Mouse (Mus musculus) erythroid progenitor cell, adult 5-6 weeks (primary cell): Measurements from ENCODE around the gene Gm42878. TPM values are rescaled to one million over a fixed set of nuclear protein-coding genes. Genes with fewer than 3 reads are reported as not detected.
A peak's percentile ranks its signal among the peaks of the same experiment; 100 is the strongest.

Experiments used
- ATAC-seq: replicated peaks from 2 replicates; pipeline ENCODE4 v1.8.0; 2016; ENCODE audit warnings: moderate number of reproducible peaks, mild to moderate bottlenecking, moderate TSS enrichment, inconsistent platforms; ENCODE audit not compliant: poor library complexity, low FRiP score, severe bottlenecking
- total RNA-seq, 2 experiments: library from RNA; stranded (forward) in 1 of 2; stranded (reverse) in 1 of 2; fragments of 150-400 nt in 1 of 2; fragments of 186-747, 209-891 nt in 1 of 2; gene quantifications; 2 replicates each; pipeline versions ENCODE4 v1.2.3 to v1.2.4; 2015 to 2017; ENCODE audit warnings: low replicate concordance in 2 of 2

Gm42878 gene
- not detected in 2 replicates for total RNA-seq (2015; ENCODE audit: low replicate concordance)
- total RNA-seq (2017; ENCODE audit: low replicate concordance): 0.08 TPM in 1 of 2 replicates, not detected in the other

GRCm38 (mm10) chr5:121544910-121545792, at the start of gene Gm42878, which contains the start of gene Adam1a:
Gene Gm42878 (minus strand): TSS chr5:121545482.
Gene Adam1a (minus strand): TSS chr5:121545482.
- ATAC-seq: peak; percentile 44

GRCm38 (mm10) chr5:121594714-121595313, 49.5 kb upstream of the Gm42878 start:
- no peak for ATAC-seq

GRCm38 (mm10) chr5:121593451-121594401, 48.4 kb upstream of the Gm42878 start, which contains the start of gene Aldh2:
Gene Aldh2 (minus strand): TSS chr5:121593824.
- ATAC-seq: peak; percentile 85

GRCm38 (mm10) chr5:121592816-121593407, 47.6 kb upstream of the Gm42878 start:
- no peak for ATAC-seq

- ATAC-seq: no peak
Measured at GRCm38 (mm10) chr5:121592064-121592815, 47.0 kb upstream of the Gm42878 start.

- ATAC-seq: no peak
Measured at GRCm38 (mm10) chr5:121591417-121592063, 46.3 kb upstream of the Gm42878 start.

- ATAC-seq: no peak
Measured at GRCm38 (mm10) chr5:121589928-121590327, 44.6 kb upstream of the Gm42878 start.

- 0 out of 2 replicates have a peak, but pooled peaks have one; percentile 23 for ATAC-seq
Measured at GRCm38 (mm10) chr5:121586400-121587039, 41.2 kb upstream of the Gm42878 start.

- ATAC-seq: no peak
Measured at GRCm38 (mm10) chr5:121585699-121586098, 40.4 kb upstream of the Gm42878 start.

- no peak for ATAC-seq
Measured at GRCm38 (mm10) chr5:121585005-121585404, 39.7 kb upstream of the Gm42878 start.

- ATAC-seq: peak; percentile 62
Measured at GRCm38 (mm10) chr5:121583765-121584501, 38.7 kb upstream of the Gm42878 start.

GRCm38 (mm10) chr5:121581945-121582344, 36.7 kb upstream of the Gm42878 start:
- no peak for ATAC-seq

GRCm38 (mm10) chr5:121576927-121577488, 31.7 kb upstream of the Gm42878 start:
- ATAC-seq: no peak

GRCm38 (mm10) chr5:121575867-121576266, 30.6 kb upstream of the Gm42878 start:
- no peak for ATAC-seq

- ATAC-seq: no peak
Measured at GRCm38 (mm10) chr5:121574145-121574544, 28.9 kb upstream of the Gm42878 start.

- ATAC-seq: no peak
Measured at GRCm38 (mm10) chr5:121570787-121571186, 25.5 kb upstream of the Gm42878 start.
